Comparison of ENCODE assay signal across 10 mouse cellular contexts in genomic region chr19:47280894-47281293, GRCm38 (mm10).
DNase-seq lines count a peak whose midpoint lies in the region; ATAC-seq and TF ChIP-seq lines count a peak whose summit lies in the region.
"Had no signal": no experiment of that assay in that cellular context is flagged by ENCODE, and none has a peak within 500 bp of the region (broad histone marks: within the 10 kb centered on the region; RNA-seq: fewer than 3 reads in every experiment).

No protein-coding gene starts in this region.

- no peaks in the 10 kb centered on the region for H3K27me3 ChIP-seq in stomach, embryonic 15.5 days (replicated peaks)
- no peaks in the 10 kb centered on the region for H3K27me3 ChIP-seq in thymus, adult 2 months (ENCODE audit: control insufficient read depth, insufficient read depth, low read length)
- H3K27me3 ChIP-seq: Patski had no signal

- peak; percentile 34 to 50 for DNase-seq in adrenal gland, adult (ENCODE audit: inconsistent age in 2 of 2, low spot score in 1 of 2)
- no peak for DNase-seq in adrenal gland, adult 18-20 months (ENCODE audit: low spot score in 2 of 2)
- DNase-seq in ovary, adult 18-20 months (ENCODE audit: low spot score), result peak; percentile 71
- DNase-seq in ovary, postnatal 14 days (ENCODE audit: low spot score), result no peak
- peak; percentile 15 to 47 for DNase-seq in kidney, adult 8-10 months
- no peak for DNase-seq in cerebellum, adult 8-10 months
- no peak for DNase-seq in thymus, adult 2 months
- DNase-seq: right cerebral cortex, postnatal 14 days had no signal

- H3K4me1 ChIP-seq in stomach, embryonic 15.5 days, result peaks cover 27% of the 10 kb centered on the region
- no peaks in the 10 kb centered on the region for H3K4me1 ChIP-seq in thymus, adult 2 months (replicated peaks; ENCODE audit: control insufficient read depth, insufficient read depth, low read length)

- no peak overlapping the region for H3K4me2 ChIP-seq in stomach, embryonic 15.5 days

- H3K9me3 ChIP-seq in stomach, embryonic 15.5 days, result no peaks in the 10 kb centered on the region

- WGBS in stomach, embryonic 15.5 days, result 77% methylated on average over 9 of the region's 9 CpGs
- 91% methylated on average over 9 of the region's 9 CpGs for WGBS in thymus, adult 2 months

- H3K36me3 ChIP-seq in stomach, embryonic 15.5 days, result peaks cover 58% of the 10 kb centered on the region
- H3K36me3 ChIP-seq in thymus, adult 2 months (ENCODE audit: control insufficient read depth, insufficient read depth, low read length), result peaks cover 15% of the 10 kb centered on the region

- H3K4me3 ChIP-seq in stomach, embryonic 15.5 days (replicated peaks), result no peak overlapping the region
- no peak overlapping the region for H3K4me3 ChIP-seq in thymus, adult 2 months (ENCODE audit: control insufficient read depth, insufficient read depth, low read length)

- no peak for TF ChIP-seq CTCF in thymus, adult 2 months (IDR thresholded peaks at IDR 0.05; ENCODE audit: borderline replicate concordance, control insufficient read depth, extremely low read depth, insufficient read depth, low read length, poor library complexity)

- ATAC-seq in stomach, embryonic 15.5 days (ENCODE audit: insufficient read depth, low FRiP score, low read depth), result no peak
- ATAC-seq: Patski had no signal

- TF ChIP-seq POLR2A in thymus, adult 2 months (IDR thresholded peaks at IDR 0.05; ENCODE audit: control insufficient read depth, extremely low read depth, insufficient read depth, low read length, poor library complexity), result no peak

- no peak overlapping the region for H3K9ac ChIP-seq in stomach, embryonic 15.5 days

- peak overlapping the region; percentile 51 for H3K27ac ChIP-seq in stomach, embryonic 15.5 days
- no peak overlapping the region for H3K27ac ChIP-seq in thymus, adult 2 months (ENCODE audit: control insufficient read depth, insufficient read depth, low read length)

Comparison
In these comparisons a context has a peak if more than half of its experiments do, and no peak if none do; other contexts are left out.
1. DNase-seq: peak in adrenal gland, adult (2 of 2), ovary, adult 18-20 months (single experiment) and kidney, adult 8-10 months (2 of 2); none in adrenal gland, adult 18-20 months (0 of 2), ovary, postnatal 14 days (single experiment), cerebellum, adult 8-10 months (single experiment) and thymus, adult 2 months (single experiment).